Mouse (Mus musculus): Measurements from ENCODE around the gene Cyp4f15.
"Not testable (repeated sequence)": the region's sequence is repeated elsewhere in the genome, so short reads cannot be mapped to it uniquely, and the experiment has no call there.

Gene Cyp4f15

DNA sequence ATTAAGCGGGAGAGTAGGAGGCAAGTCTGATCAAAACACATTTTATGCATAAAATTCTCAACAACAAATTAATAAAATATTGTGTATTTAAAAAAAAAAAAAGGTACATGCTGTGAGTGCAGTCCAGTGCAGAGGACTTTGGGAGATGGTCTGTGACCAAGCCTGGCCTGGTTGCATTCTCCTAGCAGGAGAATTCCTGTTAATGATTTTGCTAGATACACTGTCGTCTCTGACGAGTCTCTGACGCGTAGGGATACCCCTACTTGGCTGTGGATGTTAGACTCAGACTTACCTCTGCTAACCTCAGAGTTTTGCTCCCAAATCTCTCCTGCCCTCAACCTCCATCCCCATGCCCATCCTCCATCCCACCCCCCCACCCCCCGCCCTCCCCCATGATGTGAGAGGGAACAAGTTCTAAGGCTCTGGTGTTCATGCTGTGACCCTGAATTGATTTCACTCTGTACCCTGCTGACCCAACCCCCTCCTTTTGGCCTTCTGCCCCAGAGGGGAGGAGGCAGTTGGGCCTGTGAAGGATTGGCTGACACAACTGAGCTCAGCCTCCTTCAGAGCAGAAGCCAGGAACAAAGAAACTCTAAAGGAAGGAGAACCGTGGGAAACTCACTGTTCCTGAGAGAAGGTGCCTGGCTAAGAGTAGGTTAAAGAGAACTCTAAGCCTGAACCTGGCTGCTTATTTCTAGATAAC is at the start of gene Cyp4f15:
Cyp4f15 (plus strand) TSS at position 580 of the 703 bp plus-strand sequence.
- in situ Hi-C loops (cut with MboI, MseI), result loop anchor here (25.0 kb wide), 1 partner anchor 148 kb away; the partner anchor contains the start of gene Cyp4f16

DNA sequence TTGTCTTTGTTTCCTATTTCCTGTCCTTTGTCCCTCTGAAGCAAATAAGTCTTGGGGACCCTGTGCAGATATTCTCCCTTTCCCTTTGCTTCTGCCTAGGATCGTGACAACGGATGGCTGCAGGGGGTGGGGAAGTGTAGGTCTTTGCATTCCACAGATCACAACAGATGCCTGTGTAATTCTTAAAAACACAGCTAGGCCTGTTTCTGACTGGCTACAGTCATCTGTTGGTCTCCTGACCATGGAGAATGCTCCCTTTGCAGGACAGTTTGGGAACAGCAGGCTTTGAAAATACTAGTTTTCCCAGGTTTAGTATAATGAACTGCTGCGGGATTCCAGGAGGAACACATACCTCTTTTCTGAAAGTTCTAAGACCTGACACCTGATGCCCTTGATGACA is 49.1 kb upstream of the Cyp4f15 start:
- in situ Hi-C loops (cut with MboI, MseI), result loop anchor here (5.0 kb wide), 1 partner anchor 301 kb away; no protein-coding TSS in a partner anchor

DNA sequence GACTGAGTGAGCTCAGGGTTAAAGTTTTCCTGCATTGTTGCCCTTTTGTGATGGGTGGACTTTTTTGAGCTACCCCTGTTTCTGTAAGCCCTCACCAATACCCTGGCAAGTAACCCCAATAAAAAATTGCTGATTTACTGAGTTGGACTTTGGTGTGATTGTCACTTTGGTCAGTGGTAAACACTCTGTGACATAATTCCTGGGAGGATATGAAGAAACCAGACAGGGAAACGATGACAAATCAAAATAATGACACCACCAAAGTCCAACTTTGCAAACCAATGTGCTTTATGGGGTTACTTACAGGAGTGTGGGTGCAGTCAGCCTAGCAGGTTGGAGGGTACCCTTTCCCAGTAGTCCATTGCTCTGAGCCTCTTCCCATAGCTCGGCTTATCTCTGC is 48.3 kb upstream of the Cyp4f15 start:
- in situ Hi-C loops (cut with MboI, MseI), result loop anchor here (5.0 kb wide), 1 partner anchor 300 kb away; no protein-coding TSS in a partner anchor

DNA sequence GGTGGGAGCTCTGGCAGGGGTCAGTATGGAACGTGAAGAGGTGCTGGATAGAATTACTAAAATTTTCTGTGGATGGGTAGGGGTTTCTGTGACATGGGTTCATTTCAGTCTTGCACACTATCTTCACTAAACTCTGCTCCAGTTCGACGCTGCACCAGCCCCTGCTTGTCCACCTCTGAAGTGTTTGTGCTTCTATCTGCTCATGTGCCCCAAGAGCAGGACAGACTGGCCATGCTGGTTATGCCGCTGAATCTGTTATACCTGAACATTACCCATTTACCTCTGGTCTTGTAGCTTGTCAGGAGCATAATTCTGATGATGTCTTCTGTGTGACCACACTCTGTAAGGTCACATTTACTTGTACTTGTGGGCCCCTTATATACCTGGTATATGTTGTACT is 38.8 kb upstream of the Cyp4f15 start:
- in situ Hi-C loops (cut with MboI, MseI), result no loop called here

DNA sequence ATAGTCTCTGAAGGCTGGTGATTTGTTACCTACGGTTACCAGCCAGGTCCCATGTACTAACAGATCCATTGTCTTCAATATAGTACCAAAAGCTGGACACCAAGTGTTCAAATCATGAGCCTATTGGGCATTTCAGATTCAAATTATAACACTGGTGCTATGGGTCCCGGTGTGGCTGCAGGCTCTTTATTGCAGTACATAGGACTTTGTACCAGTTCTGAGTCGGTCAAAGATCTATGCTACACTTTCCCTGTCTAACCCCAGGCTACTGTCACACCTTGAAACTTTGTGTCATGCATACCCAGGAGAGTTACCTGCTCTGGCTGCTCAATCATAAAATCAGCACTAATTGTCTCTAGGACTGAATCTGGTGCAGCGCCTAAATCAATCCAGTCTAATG is 31.6 kb upstream of the Cyp4f15 start:
- in situ Hi-C loops (cut with MboI, MseI), result no loop called here

DNA sequence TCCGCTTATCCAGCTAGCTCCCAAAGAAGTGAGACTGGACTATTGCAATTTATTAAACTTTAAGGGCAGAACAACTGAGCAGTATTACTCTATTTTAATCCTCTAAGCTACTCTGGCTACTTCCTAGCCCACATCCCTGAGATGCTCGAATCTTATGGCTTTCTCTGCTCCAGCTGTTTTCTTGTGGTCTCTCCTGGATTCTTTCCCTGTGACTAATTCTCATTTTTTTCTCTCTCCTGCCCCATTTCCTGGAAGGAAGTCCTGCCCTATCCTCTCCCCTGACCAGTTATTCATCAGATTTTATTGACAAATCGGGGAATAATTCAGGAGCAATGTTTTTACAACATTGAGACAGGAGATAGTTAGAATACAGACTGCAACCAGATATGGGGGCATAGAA is 28.4 kb upstream of the Cyp4f15 start:
- in situ Hi-C loops (cut with MboI, MseI), result no loop called here

DNA sequence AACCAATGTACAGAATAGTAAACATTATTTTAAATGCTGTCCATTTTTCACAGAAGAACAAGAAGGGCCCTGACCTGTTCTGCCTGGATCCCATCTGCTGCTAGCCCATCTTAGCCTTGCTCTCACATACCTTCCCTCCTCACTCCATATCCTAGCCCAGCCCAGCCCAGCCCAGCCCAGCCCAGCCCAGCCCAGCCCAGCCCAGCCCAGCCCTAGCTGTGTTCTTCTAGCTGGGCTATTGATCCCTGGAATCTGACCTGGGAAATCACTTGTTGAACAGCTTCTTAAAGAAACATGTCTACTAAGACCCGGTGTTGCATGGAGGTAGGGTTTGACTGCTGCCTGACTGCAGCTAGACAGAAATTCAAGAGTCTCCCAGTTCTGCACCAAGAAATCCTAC is 27.2 kb upstream of the Cyp4f15 start:
- in situ Hi-C loops (cut with MboI, MseI), result no loop called here

DNA sequence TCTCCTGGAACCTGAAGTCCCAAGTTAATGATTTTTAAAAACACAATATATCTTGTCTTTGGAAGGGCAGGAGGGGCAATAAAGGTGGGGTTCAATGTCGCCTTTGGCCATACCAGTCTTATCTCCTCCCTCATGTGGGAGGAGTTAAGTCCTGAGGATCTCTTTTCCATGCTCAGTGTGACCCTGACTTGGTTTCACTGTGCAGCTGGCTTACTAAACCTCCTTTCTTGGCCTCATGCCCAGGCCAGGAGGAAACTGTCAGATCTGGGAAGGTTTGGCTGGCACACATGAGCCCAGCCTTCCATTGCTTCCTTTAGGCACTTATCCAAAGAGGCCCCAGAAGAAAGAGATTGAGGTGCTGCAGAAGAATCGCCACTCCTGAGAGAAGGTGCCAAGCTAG is 26.7 kb upstream of the Cyp4f15 start, which contains the start of gene Cyp4f40:
Cyp4f40 (plus strand) TSS at position 189 of the 400 bp plus-strand sequence.
- in situ Hi-C loops (cut with MboI, MseI), result no loop called here

DNA sequence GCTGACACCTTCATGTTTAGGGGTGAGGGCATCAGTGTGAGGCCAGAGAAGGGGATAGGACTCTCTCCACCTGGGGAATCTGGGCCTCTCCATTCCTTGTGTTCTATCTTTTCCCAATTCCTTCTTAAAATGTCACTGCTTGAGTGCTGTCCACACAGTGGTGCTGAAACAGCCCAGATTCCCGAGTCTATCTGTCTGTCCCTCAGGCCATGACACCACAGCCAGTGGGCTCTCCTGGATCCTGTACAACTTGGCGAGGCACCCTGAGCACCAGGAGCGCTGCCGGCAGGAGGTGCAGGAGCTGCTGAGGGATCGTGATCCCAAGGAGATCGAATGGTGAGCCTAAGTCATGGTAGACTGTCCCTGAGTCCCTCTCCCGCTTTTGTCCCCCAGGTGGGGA is 11.5 kb upstream of the Cyp4f15 start:
- in situ Hi-C loops (cut with MboI, MseI), result no loop called here

DNA sequence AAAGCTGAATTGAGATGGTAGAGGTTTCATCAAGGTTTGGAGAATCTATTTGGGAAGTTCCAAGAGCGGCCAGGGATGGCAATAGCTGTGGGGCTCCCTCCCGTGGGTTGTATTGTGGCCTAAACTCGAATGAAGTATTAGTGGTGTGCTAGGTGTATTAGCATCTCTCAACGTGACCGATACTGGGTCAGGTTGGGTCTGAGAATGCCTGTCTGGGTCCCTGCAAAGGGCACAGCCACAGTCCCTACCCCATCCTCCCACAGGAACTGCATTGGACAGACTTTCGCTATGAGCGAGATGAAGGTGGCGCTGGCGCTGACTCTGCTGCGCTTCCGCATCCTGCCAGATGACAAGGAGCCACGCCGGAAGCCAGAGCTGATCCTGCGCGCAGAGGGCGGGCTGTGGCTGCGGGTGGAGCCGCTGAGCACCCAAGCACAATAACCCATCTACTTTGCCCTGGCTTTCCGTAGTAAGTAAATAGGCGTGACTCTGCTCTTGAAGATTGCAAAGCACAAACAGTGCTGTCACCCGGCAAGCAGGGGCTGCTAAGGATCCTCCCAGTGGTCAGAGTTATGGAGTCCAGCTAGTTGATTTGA is 9.3 kb upstream of the Cyp4f15 start:
- in situ Hi-C loops (cut with MboI, MseI), result loop anchor here (25.0 kb wide), 1 partner anchor 139 kb away; the partner anchor contains the start of gene Cyp4f16

DNA sequence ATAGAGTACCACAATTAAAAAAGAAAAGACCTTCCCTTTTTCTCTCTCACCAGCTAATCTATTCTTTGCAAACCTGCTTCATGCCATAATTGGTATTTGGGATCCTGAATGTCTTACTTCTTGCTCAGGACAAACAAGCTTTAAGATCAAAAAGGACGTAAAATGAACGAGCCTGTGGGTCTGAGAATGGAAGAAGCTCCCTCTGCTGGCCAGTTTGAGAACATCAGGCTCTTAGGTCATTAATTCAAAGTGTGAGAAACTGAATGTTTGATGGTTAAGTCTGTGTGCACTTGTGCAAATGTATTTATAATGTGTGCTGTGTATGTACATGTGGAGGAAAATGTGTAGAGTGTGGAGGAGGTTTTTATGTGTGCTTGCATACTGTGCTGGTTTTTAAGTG is 5.0 kb upstream of the Cyp4f15 start:
- in situ Hi-C loops (cut with MboI, MseI), result loop anchor here (25.0 kb wide), 1 partner anchor 143 kb away; the partner anchor contains the start of gene Cyp4f16

DNA sequence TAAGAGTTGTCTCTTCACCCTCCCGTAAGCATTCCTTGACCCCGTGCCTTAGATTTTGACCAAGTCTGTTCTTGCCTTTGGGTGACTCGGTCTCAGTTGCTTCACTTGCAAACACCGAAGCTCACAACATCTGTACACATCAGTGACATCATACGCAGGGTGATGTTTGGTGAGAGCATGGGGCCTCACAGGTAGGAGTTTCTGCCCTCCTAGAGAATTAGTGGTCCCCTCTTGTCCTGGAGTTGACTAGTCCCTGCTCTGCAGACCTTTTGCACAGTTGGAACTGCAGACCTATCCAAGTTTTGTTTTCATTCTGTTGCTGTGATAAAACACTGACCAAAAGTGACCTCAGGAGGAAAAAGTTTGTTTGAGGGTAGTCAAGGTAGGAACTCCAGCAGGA is 1.3 kb downstream of the Cyp4f15 start:
- in situ Hi-C loops (cut with MboI, MseI), result loop anchor here (25.0 kb wide), 1 partner anchor 149 kb away; the partner anchor contains the start of gene Cyp4f16

DNA sequence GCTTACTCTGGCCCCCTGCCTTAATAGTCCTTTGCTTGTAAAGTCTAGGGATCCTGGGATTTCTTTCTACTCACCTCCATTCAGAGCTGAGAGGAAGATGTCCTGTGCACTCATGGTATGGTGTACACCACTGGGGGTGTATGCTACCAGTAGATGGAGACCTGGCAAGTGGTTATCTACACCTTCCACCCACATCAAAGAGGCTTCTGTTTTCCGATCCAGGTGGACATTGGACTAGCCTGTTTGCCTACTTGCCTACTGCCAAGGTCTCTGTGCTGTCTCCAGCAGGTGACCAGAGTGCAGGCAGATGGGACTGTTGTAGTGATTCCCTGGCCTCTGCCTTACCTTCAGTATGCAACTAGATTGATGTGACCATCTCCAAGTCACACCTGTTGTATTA is 5.5 kb downstream of the Cyp4f15 start:
- in situ Hi-C loops (cut with MboI, MseI), result loop anchor here (25.0 kb wide), 1 partner anchor 154 kb away; the partner anchor contains the start of gene Cyp4f16

DNA sequence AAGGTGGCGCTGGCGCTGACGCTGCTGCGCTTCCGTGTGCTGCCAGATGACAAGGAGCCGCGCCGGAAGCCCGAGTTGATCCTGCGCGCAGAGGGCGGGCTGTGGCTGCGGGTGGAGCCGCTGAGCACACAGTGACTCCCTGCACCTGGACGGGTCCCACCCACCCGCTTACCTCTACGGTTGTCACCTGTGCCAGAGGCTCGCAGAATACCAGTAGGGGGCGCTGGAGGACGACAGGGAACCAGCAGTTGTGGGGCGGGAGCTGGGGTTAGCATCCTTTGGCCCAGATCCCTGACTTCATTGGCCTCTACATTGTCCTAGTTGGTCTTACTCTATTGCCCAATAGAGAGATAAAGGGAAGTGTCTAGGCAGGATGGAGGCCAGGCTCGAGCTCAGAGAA is 17.4 kb downstream of the Cyp4f15 start:
- in situ Hi-C loops (cut with MboI, MseI), result no loop called here

DNA sequence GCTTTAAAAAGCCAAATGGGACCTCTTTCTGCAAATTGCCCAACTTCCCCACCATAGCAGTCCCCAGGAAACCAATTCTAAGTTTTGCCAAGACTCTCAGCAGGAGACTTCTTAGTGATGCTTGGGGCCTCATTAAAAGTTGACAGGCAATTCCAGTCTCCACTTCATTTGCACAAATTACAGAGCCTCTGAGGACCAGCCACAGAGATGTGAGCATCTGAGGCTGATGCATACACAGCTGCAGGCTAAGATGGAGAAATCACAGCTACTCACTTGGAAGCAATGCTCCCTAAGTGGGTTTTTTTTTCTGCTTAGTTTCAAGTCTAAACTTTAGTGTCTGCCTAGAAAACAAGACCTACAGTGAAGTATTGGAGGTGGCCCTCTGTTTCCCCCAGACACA is 25.1 kb downstream of the Cyp4f15 start:
- in situ Hi-C loops (cut with MboI, MseI), result not testable (repeated sequence)

DNA sequence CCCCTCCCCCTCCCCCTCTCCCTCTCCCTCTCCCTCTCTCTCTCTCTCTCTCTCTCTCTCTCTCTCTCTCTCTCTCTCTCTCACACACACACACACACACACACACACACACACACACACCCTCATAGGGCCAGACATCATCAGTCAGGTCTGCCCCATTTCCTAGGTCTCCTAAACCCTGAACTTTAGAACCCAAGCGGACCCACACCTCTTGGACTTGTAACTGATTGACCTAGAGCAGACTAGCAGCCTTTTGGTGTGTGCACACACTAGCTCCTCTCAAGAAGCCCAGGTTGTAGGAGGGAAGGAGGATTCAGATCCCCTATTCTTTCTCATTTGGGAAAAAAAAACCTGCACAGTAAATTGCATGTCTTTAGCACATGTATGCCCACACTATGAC is 36.7 kb downstream of the Cyp4f15 start:
- in situ Hi-C loops (cut with MboI, MseI), result not testable (repeated sequence)

DNA sequence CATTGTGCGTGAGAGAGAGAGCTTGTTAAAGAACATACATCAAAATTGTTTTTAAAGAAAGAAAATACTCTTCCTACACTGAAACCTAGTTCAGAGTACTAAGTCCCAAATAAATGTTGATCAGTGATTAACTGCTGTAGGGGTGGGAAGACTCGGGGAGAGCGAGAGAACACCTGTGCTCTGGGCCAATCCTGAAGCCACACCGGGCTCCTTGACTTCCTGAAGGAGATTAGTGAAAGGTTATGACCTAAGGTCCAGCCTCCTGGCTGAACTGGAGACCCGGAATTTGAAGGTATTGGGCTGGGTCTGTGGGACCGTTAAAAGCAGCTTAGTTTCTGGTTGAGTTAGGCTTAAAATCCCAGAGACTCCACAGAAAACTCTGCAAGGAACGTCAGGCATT is 37.3 kb downstream of the Cyp4f15 start:
- in situ Hi-C loops (cut with MboI, MseI), result no loop called here

DNA sequence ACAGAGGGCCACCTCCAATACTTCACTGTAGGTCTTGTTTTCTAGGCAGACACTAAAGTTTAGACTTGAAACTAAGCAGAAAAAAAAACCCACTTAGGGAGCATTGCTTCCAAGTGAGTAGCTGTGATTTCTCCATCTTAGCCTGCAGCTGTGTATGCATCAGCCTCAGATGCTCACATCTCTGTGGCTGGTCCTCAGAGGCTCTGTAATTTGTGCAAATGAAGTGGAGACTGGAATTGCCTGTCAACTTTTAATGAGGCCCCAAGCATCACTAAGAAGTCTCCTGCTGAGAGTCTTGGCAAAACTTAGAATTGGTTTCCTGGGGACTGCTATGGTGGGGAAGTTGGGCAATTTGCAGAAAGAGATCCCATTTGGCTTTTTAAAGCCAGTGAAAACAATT is 40.9 kb downstream of the Cyp4f15 start:
- in situ Hi-C loops (cut with MboI, MseI), result not testable (repeated sequence)

DNA sequence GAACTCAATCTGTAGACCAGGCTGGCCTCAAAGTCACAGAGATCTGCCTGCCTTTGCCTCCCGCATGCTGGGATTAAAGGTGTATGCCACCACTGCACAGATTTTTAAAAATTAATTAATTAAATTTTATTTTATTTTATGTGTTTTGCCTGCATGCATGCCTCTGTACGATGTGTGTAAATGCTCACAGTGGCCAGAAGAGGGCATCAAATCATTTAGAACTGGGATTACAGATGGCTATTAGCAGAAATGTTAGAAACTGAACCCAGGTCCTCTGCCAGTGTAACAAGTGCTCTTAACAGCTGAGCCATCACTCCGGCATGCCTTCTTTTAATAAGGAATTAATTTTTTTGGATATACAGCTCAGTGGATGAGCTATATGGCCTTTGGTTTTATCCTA is 43.6 kb downstream of the Cyp4f15 start:
- in situ Hi-C loops (cut with MboI, MseI), result no loop called here

DNA sequence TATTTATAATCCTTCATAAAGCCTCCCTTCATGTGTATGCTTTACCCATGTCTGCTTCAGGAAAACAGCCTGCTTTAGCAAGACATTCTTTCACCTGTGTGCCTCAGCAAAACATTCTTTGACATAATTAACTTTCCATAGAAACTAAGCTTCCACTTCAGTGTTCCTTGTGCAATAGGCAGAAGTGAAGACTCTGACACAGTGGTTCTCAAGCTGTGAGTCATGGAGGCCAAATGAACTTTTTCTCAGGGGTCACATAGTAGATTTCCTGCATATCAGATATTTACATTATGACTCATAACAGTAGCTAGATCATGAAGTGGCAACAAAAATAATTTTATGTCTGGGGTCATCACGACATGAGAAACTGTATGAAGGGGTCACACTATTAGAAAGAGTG is 53.0 kb downstream of the Cyp4f15 start:
- in situ Hi-C loops (cut with MboI, MseI), result no loop called here

DNA sequence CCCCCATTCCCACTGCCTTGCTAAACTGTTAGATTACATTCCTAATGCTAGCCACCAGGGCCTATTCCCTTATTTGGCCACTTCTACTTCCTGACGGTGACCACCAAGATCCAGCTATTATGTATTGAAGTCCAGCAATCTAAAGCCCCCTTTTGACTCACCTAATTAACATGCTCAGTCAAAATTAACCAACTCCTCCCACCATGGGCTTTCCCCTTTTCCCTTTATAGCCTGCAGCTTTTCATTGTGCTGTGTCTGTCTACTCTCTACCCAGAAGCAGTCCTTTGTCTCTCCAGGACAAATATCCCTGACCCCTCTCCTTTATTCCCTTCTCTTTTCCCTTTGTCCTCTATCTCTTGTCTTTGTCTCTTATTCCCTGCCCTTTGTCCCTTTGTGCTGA is 55.6 kb downstream of the Cyp4f15 start:
- in situ Hi-C loops (cut with MboI, MseI), result no loop called here

DNA sequence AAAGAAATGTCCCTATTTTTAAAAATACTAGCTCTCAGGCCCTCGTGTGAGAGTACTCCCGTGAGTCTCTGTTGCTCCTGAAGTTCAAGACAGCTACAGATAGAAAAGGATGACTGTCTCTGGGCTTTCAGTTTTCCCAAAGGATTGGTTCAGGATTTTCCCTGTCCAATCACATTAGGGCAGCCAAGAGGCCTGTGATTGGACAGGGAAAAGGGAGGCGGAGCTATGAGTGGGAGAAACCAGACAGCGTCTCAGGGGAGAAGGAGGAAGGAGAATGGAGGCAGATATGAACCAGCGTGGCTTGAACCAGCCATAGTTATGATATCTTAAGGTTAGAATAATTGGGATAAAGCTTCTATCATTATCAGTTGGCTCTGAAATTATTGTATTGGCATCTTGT is 65.2 kb downstream of the Cyp4f15 start:
- in situ Hi-C loops (cut with MboI, MseI), result no loop called here

Data from T-helper 2 cell (primary cell).